Mouse (Mus musculus) CH12.LX (cell line): Measurements from ENCODE around the gene Ren1.

Experiments used
- CTCF ChIP-seq, 2 experiments: IDR thresholded peaks in 1 of 2; conservative IDR thresholded peaks in 1 of 2; 2 replicates each; pipeline ENCODE4 v1.5.1; 2011 to 2012; ENCODE audit warnings: low read depth in 2 of 2, low read length in 2 of 2, improper control_type of control experiment in 1 of 2, inconsistent platforms in 1 of 2, mild to moderate bottlenecking in 1 of 2, moderate library complexity in 1 of 2
- E2F4 ChIP-seq: IDR thresholded peaks from 2 replicates; pipeline ENCODE4 v1.6.1; 2011; ENCODE audit warnings: low read depth, low read length, improper control_type of control experiment; ENCODE audit not compliant: insufficient replicate concordance
- ELF1 ChIP-seq: IDR thresholded peaks from 2 replicates; pipeline ENCODE4 v1.6.1; 2014; ENCODE audit warnings: low read depth, mild to moderate bottlenecking, inconsistent platforms, low read length, improper control_type of control experiment
- ETS1 ChIP-seq: conservative IDR thresholded peaks from 2 replicates; pipeline ENCODE4 v1.6.1; 2012; ENCODE audit warnings: low read depth, mild to moderate bottlenecking, inconsistent platforms, low read length, improper control_type of control experiment, moderate library complexity
- HCFC1 ChIP-seq: IDR thresholded peaks from 2 replicates; pipeline ENCODE4 v1.6.1; 2012; ENCODE audit warnings: low read depth, mild to moderate bottlenecking, inconsistent platforms, low read length, improper control_type of control experiment
- NELFE ChIP-seq: IDR thresholded peaks from 2 replicates; pipeline ENCODE4 v1.6.1; 2011; ENCODE audit warnings: low read depth, low read length, improper control_type of control experiment
- PAX5 ChIP-seq: IDR thresholded peaks from 2 replicates; pipeline ENCODE4 v1.6.1; 2012; ENCODE audit warnings: low read length, inconsistent platforms, mixed read lengths
- POLR2A ChIP-seq: IDR thresholded peaks from 2 replicates; pipeline ENCODE4 v1.6.1; 2011; ENCODE audit warnings: low read depth, mild to moderate bottlenecking, improper control_type of control experiment, low read length
- SIN3A ChIP-seq: IDR thresholded peaks from 2 replicates; pipeline ENCODE4 v1.6.1; 2012; ENCODE audit warnings: low read length, improper control_type of control experiment, inconsistent platforms
- SMC3 ChIP-seq: IDR thresholded peaks from 2 replicates; pipeline ENCODE4 v1.6.1; 2011; ENCODE audit warnings: low read depth, low read length, improper control_type of control experiment
- USF1 ChIP-seq: IDR thresholded peaks from 2 replicates; pipeline ENCODE4 v1.6.1; 2014; ENCODE audit warnings: low read depth, mild to moderate bottlenecking, inconsistent platforms, low read length, improper control_type of control experiment

DNA sequence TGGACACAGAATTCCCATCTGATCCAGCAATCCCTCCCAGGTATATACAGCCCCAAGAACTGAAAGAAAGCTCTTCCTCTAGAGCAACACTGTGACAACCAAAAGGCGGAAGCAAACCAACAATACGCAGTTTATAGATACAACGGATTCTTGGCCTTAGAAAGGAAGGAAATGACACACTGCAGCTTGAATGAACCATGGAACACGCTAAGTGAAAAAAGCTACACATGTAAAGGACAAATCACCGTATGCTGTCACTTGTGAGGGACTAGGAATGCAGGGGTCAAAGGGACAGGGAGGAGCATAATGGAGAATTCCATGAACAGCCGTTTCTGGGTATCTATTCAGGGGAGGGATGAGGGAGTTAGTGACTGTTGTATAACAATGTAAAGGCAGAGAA, 57.1 kb downstream of the Ren1 start:
- TF ChIP-seq SMC3 (no peak), POLR2A (no peak), CTCF (conservative IDR thresholded peaks at IDR 0.05 in 1 of 2, IDR thresholded peaks at IDR 0.05 in 1 of 2; ENCODE audit: low read depth in 2 of 2, low read length in 2 of 2) (no peak), HCFC1 (no peak), ELF1 (no peak), USF1 (no peak), ETS1 (no peak), PAX5 (no peak), NELFE (no peak), E2F4 (no peak), SIN3A (no peak)
